Mouse (Mus musculus): ENCODE measurements around the gene Vmn2r52. TPM values are rescaled to one million over a fixed set of nuclear protein-coding genes. Genes with fewer than 3 reads are reported as not detected.
"Not testable (repeated sequence)": the region's sequence is repeated elsewhere in the genome, so short reads cannot be mapped to it uniquely, and the experiment has no call there.

Gene Vmn2r52
- polyA plus RNA-seq (2014; fragmentation: Nextera tagmentation; extraction: Ambion mirVana): not detected in 2 replicates

GRCm38 (mm10) chr7:10176473-10176872 is at the start of gene Vmn2r52:
Gene Vmn2r52 (minus strand): TSS chr7:10176573.
- Histone ChIP-seq H3K4me1 (replicated peaks; ENCODE audit: control insufficient read depth, insufficient read depth, low read length) (no peaks in the 10 kb centered on the region), H3K4me3 (replicated peaks; ENCODE audit: low read length) (no peak within 1 kb of the TSS), H3K36me3 (replicated peaks; ENCODE audit: control insufficient read depth, insufficient read depth) (no peaks in the 10 kb centered on the region), H3K4me2 (replicated peaks) (no peak within 1 kb of the TSS), H3K27ac (no peak within 1 kb of the TSS), H3K27me3 (ENCODE audit: control insufficient read depth, insufficient read depth, low read length) (no peaks in the 10 kb centered on the region), H3K9ac (no peak within 1 kb of the TSS), H3K9me3 (ENCODE audit: control insufficient read depth, low read length) (peaks cover 8% of the 10 kb centered on the region)
- no peak for DNase-seq (ENCODE audit: low spot score)
- WGBS: 95% methylated on average over 1 of the region's 1 CpGs
- no peak for ATAC-seq (ENCODE audit: low FRiP score)

- H3K36me3 ChIP-seq (replicated peaks; ENCODE audit: control insufficient read depth, insufficient read depth); H3K27ac ChIP-seq; H3K27me3 ChIP-seq (ENCODE audit: control insufficient read depth, insufficient read depth, low read length); ATAC-seq (ENCODE audit: low FRiP score); H3K9me3 ChIP-seq (ENCODE audit: control insufficient read depth, low read length); H3K4me2 ChIP-seq (replicated peaks); H3K4me3 ChIP-seq (replicated peaks; ENCODE audit: low read length); DNase-seq (ENCODE audit: low spot score); H3K9ac ChIP-seq; H3K4me1 ChIP-seq (replicated peaks; ENCODE audit: control insufficient read depth, insufficient read depth, low read length): not testable (repeated sequence)
- 58% methylated on average over 1 of the region's 1 CpGs for WGBS
Measured at GRCm38 (mm10) chr7:10105641-10106040, 70.7 kb downstream of the Vmn2r52 start, which contains the start of gene Vmn2r51. Gene Vmn2r51 (minus strand): TSS chr7:10105741.

Other genes with a start within 250 kb of the Vmn2r52 start
- not detected in 2 replicates for gene Vmn2r48, start 223.0 kb downstream of the Vmn2r52 start, polyA plus RNA-seq (2014; fragmentation: Nextera tagmentation; extraction: Ambion mirVana)
- gene Vmn2r49, start 184.3 kb downstream of the Vmn2r52 start, polyA plus RNA-seq (2014; fragmentation: Nextera tagmentation; extraction: Ambion mirVana): not detected in 2 replicates
- not detected in 2 replicates for gene Vmn2r50, start 123.3 kb downstream of the Vmn2r52 start, polyA plus RNA-seq (2014; fragmentation: Nextera tagmentation; extraction: Ambion mirVana)
- not detected in 2 replicates for gene Vmn2r51, start 70.8 kb downstream of the Vmn2r52 start, polyA plus RNA-seq (2014; fragmentation: Nextera tagmentation; extraction: Ambion mirVana)
- gene Vmn1r66, start 101.4 kb upstream of the Vmn2r52 start, polyA plus RNA-seq (2014; fragmentation: Nextera tagmentation; extraction: Ambion mirVana): not detected in 2 replicates